Mouse (Mus musculus): Measurements from ENCODE around the gene Trio. TPM values are rescaled to one million over a fixed set of nuclear protein-coding genes. Genes with fewer than 3 reads are reported as not detected.

The Trio gene
- polyA plus RNA-seq, 1 experiment from 2014 or later: 44.7 TPM

- no peak overlapping the region for H3K27ac ChIP-seq (replicated peaks)
- peaks cover 56% of the 10 kb centered on the region for H3K4me1 ChIP-seq
- no peaks in the 10 kb centered on the region for H3K36me3 ChIP-seq
- WGBS: 49% methylated on average over 11 of the region's 11 CpGs
- H3K27me3 ChIP-seq: no peaks in the 10 kb centered on the region
- ATAC-seq (replicated peaks): no peak
- no peak overlapping the region for H3K4me3 ChIP-seq
- no peak overlapping the region for H3K9ac ChIP-seq (replicated peaks)
- H3K9me3 ChIP-seq: no peaks in the 10 kb centered on the region
- H3K4me2 ChIP-seq (replicated peaks): no peak overlapping the region
Measured at GRCm38 (mm10) chr15:27955614-27956013, 70.0 kb downstream of the Trio start.

DNA sequence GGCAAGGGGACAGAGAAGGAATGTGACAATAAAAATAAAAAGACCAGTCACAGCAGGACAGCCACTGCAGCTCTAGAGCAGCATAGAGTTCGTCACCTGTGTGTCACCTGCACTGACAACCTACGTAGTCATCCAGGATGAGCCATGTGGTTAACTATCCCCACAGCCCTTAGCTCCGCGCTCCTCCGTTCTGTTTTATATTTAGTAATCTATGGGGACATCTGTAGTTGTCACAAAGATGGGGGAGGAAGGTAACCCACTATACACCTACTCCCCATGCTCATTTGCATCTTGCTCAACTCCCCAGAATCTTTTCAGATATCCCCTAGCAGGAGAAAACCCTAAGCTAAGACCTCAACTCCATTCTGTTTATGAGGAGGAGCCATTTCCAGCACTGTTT is 71.3 kb downstream of the Trio start:
- peaks cover 44% of the 10 kb centered on the region for H3K4me1 ChIP-seq
- H3K9me3 ChIP-seq: no peaks in the 10 kb centered on the region
- H3K4me3 ChIP-seq: no peak overlapping the region
- no peak overlapping the region for H3K27ac ChIP-seq (replicated peaks)
- no peak overlapping the region for H3K4me2 ChIP-seq (replicated peaks)
- no peak for ATAC-seq (replicated peaks)
- 92% methylated on average over 5 of the region's 5 CpGs for WGBS
- H3K27me3 ChIP-seq: no peaks in the 10 kb centered on the region
- H3K36me3 ChIP-seq: no peaks in the 10 kb centered on the region
- H3K9ac ChIP-seq (replicated peaks): no peak overlapping the region

- no peak overlapping the region for H3K4me2 ChIP-seq (replicated peaks)
- no peak overlapping the region for H3K27ac ChIP-seq (replicated peaks)
- peaks cover 39% of the 10 kb centered on the region for H3K4me1 ChIP-seq
- 89% methylated on average over 3 of the region's 3 CpGs for WGBS
- no peak overlapping the region for H3K9ac ChIP-seq (replicated peaks)
- no peak for ATAC-seq (replicated peaks)
- no peaks in the 10 kb centered on the region for H3K9me3 ChIP-seq
- no peaks in the 10 kb centered on the region for H3K27me3 ChIP-seq
- H3K36me3 ChIP-seq: no peaks in the 10 kb centered on the region
- no peak overlapping the region for H3K4me3 ChIP-seq
Measured at GRCm38 (mm10) chr15:27953570-27953969, 72.1 kb downstream of the Trio start.

DNA sequence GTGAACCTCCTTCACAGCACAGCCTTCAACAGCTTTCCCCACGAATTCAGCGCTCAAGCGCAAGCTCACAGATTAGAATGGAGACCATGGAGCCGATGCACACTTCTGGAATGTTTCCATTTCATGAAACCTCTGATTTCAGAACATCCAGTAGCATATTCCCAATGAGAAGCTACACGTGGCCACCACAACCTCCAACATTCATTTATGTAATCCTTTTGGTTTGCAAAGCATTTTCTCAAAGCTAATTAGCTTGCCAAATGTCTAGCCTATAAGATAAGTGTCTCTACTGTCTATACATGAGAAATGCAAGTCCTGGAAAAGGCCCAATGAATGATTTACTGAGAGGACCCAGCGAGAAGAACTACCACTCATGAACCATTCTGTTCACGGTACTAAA is 74.5 kb downstream of the Trio start:
- H3K9me3 ChIP-seq: no peaks in the 10 kb centered on the region
- WGBS: 89% methylated on average over 7 of the region's 7 CpGs
- no peak overlapping the region for H3K4me3 ChIP-seq
- no peak for ATAC-seq (replicated peaks)
- H3K27me3 ChIP-seq: no peaks in the 10 kb centered on the region
- no peak overlapping the region for H3K27ac ChIP-seq (replicated peaks)
- H3K4me2 ChIP-seq (replicated peaks): no peak overlapping the region
- H3K36me3 ChIP-seq: no peaks in the 10 kb centered on the region
- H3K9ac ChIP-seq (replicated peaks): no peak overlapping the region
- peaks cover 24% of the 10 kb centered on the region for H3K4me1 ChIP-seq

- no peak overlapping the region for H3K27ac ChIP-seq (replicated peaks)
- 92% methylated on average over 9 of the region's 9 CpGs for WGBS
- H3K9me3 ChIP-seq: no peaks in the 10 kb centered on the region
- H3K36me3 ChIP-seq: no peaks in the 10 kb centered on the region
- H3K4me2 ChIP-seq (replicated peaks): no peak overlapping the region
- no peaks in the 10 kb centered on the region for H3K27me3 ChIP-seq
- no peak overlapping the region for H3K9ac ChIP-seq (replicated peaks)
- no peak overlapping the region for H3K4me3 ChIP-seq
- ATAC-seq (replicated peaks): no peak
- peaks cover 27% of the 10 kb centered on the region for H3K4me1 ChIP-seq
Measured at GRCm38 (mm10) chr15:27949196-27949595, 76.5 kb downstream of the Trio start.

- H3K9ac ChIP-seq (replicated peaks): no peak overlapping the region
Measured at GRCm38 (mm10) chr15:27947880-27948279, 77.8 kb downstream of the Trio start.

DNA sequence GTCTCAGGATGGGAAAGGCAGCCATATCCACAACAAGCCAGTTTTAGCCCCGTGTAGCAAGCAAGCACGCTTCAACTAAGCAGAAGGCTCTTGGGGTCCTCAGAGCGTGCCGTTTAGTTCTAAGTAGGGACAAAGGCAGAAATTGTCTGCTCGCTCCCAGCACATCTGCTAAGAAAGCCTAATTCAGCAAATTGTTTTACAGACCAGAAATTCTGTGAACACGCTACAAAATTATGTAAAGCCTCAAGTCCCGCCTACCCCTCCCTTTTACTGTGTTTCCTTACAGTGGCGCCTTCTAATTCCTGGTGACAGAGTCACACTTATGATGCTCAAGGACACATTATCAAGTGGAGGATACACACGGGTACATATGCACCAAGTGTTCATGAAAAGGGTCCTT is 80.1 kb downstream of the Trio start:
- Histone ChIP-seq H3K27ac (replicated peaks) (peak overlapping the region; percentile 16), H3K4me1 (peaks cover 58% of the 10 kb centered on the region), H3K4me2 (replicated peaks) (no peak overlapping the region), H3K36me3 (no peaks in the 10 kb centered on the region), H3K9ac (replicated peaks) (no peak overlapping the region), H3K9me3 (no peaks in the 10 kb centered on the region), H3K4me3 (no peak overlapping the region), H3K27me3 (no peaks in the 10 kb centered on the region)
- 37% methylated on average over 9 of the region's 9 CpGs for WGBS
- no peak for ATAC-seq (replicated peaks)

More at GRCm38 (mm10) chr15:27947880-27948279, 77.8 kb downstream of the Trio start:
- ATAC-seq (replicated peaks): no peak
- Histone ChIP-seq H3K27me3 (no peaks in the 10 kb centered on the region), H3K4me3 (no peak overlapping the region), H3K9me3 (no peaks in the 10 kb centered on the region), H3K36me3 (no peaks in the 10 kb centered on the region), H3K4me1 (peaks cover 41% of the 10 kb centered on the region), H3K4me2 (replicated peaks) (no peak overlapping the region), H3K27ac (replicated peaks) (no peak overlapping the region)
- 91% methylated on average over 3 of the region's 3 CpGs for WGBS

- ATAC-seq (replicated peaks): peak; percentile 21
- Histone ChIP-seq H3K36me3 (no peaks in the 10 kb centered on the region), H3K27me3 (no peaks in the 10 kb centered on the region), H3K27ac (replicated peaks) (no peak overlapping the region), H3K9me3 (no peaks in the 10 kb centered on the region), H3K9ac (replicated peaks) (no peak overlapping the region), H3K4me3 (no peak overlapping the region), H3K4me2 (replicated peaks) (no peak overlapping the region), H3K4me1 (peaks cover 65% of the 10 kb centered on the region)
- 68% methylated on average over 11 of the region's 11 CpGs for WGBS
Measured at GRCm38 (mm10) chr15:27944898-27945297, 80.8 kb downstream of the Trio start.

DNA sequence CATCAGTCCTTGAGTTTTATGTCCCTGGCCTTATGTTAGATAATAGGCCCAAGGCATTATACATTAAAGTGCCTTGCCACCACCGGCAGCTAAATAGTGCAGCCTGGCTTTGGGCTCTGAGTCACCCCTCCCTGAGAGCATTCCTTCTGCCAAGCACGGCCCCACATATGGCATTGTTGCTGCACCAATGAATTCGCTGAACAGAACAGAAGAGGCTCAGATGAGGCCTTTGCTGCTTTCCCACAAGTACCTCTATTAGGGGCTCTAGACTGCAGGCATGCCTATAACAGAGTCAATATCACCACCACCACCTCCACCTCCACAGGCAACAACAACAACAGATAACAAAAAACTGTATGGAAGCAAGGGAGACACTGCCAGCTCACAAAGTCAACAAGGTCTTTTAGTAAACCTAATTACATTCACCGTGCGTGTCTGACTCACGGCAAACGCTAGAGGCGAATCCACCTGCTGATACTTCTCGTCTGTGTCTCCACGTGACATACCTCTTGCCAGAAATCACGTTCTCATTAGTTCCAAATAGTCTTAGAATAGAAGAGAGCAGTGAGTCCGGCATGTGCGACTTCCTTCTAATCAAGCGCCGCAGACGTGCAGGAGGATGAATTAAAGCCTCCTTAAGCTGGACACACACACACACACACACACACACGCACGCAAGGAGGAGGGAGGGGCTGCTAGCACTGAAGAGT is 82.0 kb downstream of the Trio start:
- Histone ChIP-seq H3K9ac (replicated peaks) (no peak overlapping the region), H3K9me3 (no peaks in the 10 kb centered on the region), H3K36me3 (no peaks in the 10 kb centered on the region), H3K27me3 (no peaks in the 10 kb centered on the region), H3K4me2 (replicated peaks) (peak overlapping the region; percentile 16), H3K4me3 (no peak overlapping the region), H3K4me1 (peaks cover 75% of the 10 kb centered on the region), H3K27ac (replicated peaks) (peak overlapping the region; percentile 60)
- WGBS: 5% methylated on average over 18 of the region's 18 CpGs
- peak; percentile 75 for ATAC-seq (replicated peaks)

DNA sequence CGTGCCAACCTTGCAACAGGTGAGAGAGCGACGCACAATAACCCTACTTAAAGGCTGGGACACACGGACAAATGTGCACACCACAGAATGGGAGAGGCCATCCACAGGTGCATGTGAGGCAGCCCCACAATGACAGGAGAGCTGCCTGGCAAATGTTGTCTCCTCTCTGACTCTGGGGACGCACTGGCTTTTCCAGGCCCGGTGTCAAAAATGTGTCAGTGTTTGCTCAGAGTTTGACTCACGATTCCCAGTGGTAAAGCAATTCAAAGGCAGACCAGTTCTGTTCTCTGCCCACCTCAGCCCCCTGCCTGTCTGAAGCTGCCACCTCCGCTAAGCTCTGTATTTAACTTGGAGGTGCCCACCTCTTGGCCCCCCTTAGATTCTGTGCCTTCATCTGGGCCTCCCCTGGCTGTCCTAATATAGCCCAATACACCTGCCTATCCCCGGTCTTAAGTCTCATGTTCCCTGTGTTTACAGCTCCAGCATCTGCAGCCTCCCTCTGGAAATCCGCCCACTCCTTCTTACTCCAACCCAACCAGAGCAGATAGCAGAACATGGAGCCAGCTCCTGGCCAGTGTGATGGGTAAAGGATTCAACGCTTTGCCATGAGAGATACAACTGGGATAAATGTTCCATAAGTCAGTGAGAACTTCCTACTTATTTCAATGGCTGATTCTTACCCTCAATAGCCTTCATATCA is 83.3 kb downstream of the Trio start:
- 71% methylated on average over 11 of the region's 11 CpGs for WGBS
- H3K9me3 ChIP-seq: no peaks in the 10 kb centered on the region
- no peak overlapping the region for H3K4me2 ChIP-seq (replicated peaks)
- H3K27ac ChIP-seq (replicated peaks): no peak overlapping the region
- H3K4me1 ChIP-seq: peaks cover 87% of the 10 kb centered on the region
- no peak overlapping the region for H3K4me3 ChIP-seq
- H3K9ac ChIP-seq (replicated peaks): no peak overlapping the region
- no peaks in the 10 kb centered on the region for H3K36me3 ChIP-seq
- no peak for ATAC-seq (replicated peaks)
- no peaks in the 10 kb centered on the region for H3K27me3 ChIP-seq

DNA sequence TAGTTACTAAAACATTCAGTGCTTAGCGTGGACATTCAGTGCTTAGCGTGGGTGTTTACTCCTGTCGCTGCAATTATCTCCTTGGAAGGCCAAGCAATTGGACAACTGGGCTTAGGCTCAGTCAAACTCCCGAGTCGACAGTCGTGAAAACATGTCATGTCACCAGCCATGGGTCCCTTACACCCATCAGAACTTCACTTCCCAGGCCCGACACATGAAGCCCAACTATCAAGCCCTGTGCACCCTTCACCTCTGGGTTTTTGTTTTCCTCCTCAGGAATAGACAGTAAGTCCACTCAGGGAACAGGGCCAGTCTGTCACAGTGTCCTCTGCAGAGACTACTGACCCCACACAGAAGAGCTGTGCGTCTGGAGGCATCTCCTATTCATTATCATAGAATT is 84.2 kb downstream of the Trio start:
- Histone ChIP-seq H3K9me3 (no peaks in the 10 kb centered on the region), H3K9ac (replicated peaks) (no peak overlapping the region), H3K27me3 (no peaks in the 10 kb centered on the region), H3K27ac (replicated peaks) (no peak overlapping the region), H3K4me1 (peaks cover 96% of the 10 kb centered on the region), H3K4me3 (no peak overlapping the region), H3K4me2 (replicated peaks) (no peak overlapping the region), H3K36me3 (no peaks in the 10 kb centered on the region)
- 78% methylated on average over 8 of the region's 8 CpGs for WGBS
- ATAC-seq (replicated peaks): no peak

DNA sequence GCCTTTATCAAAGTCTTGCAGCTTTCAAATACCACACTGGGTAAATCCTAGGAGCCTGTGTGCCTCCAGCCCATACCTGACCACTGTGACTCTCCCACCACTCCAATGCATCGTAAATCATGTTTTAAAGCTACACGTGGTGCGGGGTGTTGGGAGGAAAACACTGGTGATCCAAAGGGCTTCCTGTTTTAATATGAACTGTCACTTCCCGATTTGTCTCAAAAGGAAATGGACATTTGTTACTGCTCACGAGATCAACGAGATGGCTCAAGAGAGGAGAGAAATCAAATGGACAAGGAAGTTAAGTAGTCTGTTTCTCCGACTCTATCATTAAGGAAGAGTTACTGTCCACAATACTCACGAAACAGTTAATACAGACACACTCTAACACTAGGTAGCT is 84.6 kb downstream of the Trio start:
- H3K9me3 ChIP-seq: no peaks in the 10 kb centered on the region
- no peak overlapping the region for H3K9ac ChIP-seq (replicated peaks)
- no peak overlapping the region for H3K27ac ChIP-seq (replicated peaks)
- H3K4me1 ChIP-seq: peaks cover 97% of the 10 kb centered on the region
- H3K4me2 ChIP-seq (replicated peaks): no peak overlapping the region
- WGBS: 86% methylated on average over 8 of the region's 8 CpGs
- no peaks in the 10 kb centered on the region for H3K27me3 ChIP-seq
- H3K4me3 ChIP-seq: no peak overlapping the region
- ATAC-seq (replicated peaks): no peak
- no peaks in the 10 kb centered on the region for H3K36me3 ChIP-seq

Data from forebrain, embryonic 15.5 days (tissue).